Mouse (Mus musculus) heart, postnatal 0 days (tissue): ENCODE data around the gene Gpr108. TPM values are rescaled to one million over a fixed set of nuclear protein-coding genes. Genes with fewer than 3 reads are reported as not detected.

ENCODE experiments used
- ATAC-seq: fragments of 200-750 bp; cut with Nextera tagmentation; 2 replicates; pipeline ENCODE4 v1.8.0; 2017; ENCODE audit warnings: low read depth, moderate number of reproducible peaks, moderate library complexity; ENCODE audit not compliant: insufficient read depth
- DNase-seq: peaks from one replicate; pipeline ENCODE4 v3.0.0-alpha.2; 2016; ENCODE audit warnings: low spot score
- H3K27ac ChIP-seq: fragments of 300-500 bp; sonication (generic); 2 replicates; pipeline ENCODE4 v1.5.1; 2014; ENCODE audit warnings: low read depth, mild to moderate bottlenecking
- H3K27me3 ChIP-seq: fragments of 300-500 bp; sonication (generic); 2 replicates; pipeline ENCODE4 v1.6.1; 2014; ENCODE audit warnings: low read length, mixed read lengths; ENCODE audit not compliant: control insufficient read depth, insufficient read depth
- H3K36me3 ChIP-seq: fragments of 300-500 bp; sonication (generic); replicated peaks from 2 replicates; pipeline ENCODE4 v1.6.1; 2014; ENCODE audit warnings: low read length, mixed read lengths; ENCODE audit not compliant: control insufficient read depth, insufficient read depth
- H3K4me1 ChIP-seq: fragments of 300-500 bp; sonication (generic); 2 replicates; pipeline ENCODE4 v1.6.1; 2014; ENCODE audit warnings: antibody characterized with exemption; ENCODE audit not compliant: control insufficient read depth, insufficient read depth
- H3K4me2 ChIP-seq: fragments of 300-500 bp; sonication (generic); 2 replicates; pipeline ENCODE4 v1.6.1; 2014; ENCODE audit warnings: low read depth, mild to moderate bottlenecking, low read length, moderate library complexity
- H3K4me3 ChIP-seq: fragments of 300-500 bp; sonication (generic); 2 replicates; pipeline ENCODE4 v1.5.1; 2014; ENCODE audit warnings: low read depth, low read length
- H3K9ac ChIP-seq: fragments of 300-500 bp; sonication (generic); replicated peaks from 2 replicates; pipeline ENCODE4 v1.6.1; 2014; ENCODE audit warnings: low read depth, low read length, mixed read lengths
- H3K9me3 ChIP-seq: fragments of 300-500 bp; sonication (generic); replicated peaks from 2 replicates; pipeline ENCODE4 v1.6.1; 2016; ENCODE audit warnings: low read length; ENCODE audit not compliant: control insufficient read depth
- CTCF ChIP-seq: IDR thresholded peaks from 2 replicates; pipeline ENCODE4 v1.5.1; 2016; ENCODE audit warnings: antibody characterized with exemption, control low read depth, low read depth
- EP300 ChIP-seq: IDR thresholded peaks from 2 replicates; pipeline ENCODE4 v1.6.1; 2016; ENCODE audit warnings: antibody characterized with exemption, low read depth
- WGBS: fragments of 180-500 bp; shearing (Covaris S2); extraction: QIAGEN DNeasy Blood & Tissue Kit; methylation state at CpG from one replicate; pipeline ENCODE4 v1.1.7; 2014; 5-methylcytosine and 5-hydroxymethylcytosine counted together
- polyA plus RNA-seq: library from polyadenylated mRNA; unstranded; fragments of >200 nt; fragmentation: Nextera tagmentation; extraction: Ambion mirVana; gene quantifications from 2 replicates; pipeline ENCODE4 v1.2.1, GENCODE M21; 2015
- total RNA-seq: library from RNA; depleted of rRNA; stranded (reverse); fragments of >200 nt; gene quantifications from 2 replicates; pipeline ENCODE4 v1.2.3, GENCODE M21; 2014; ENCODE audit warnings: low replicate concordance

Gene Gpr108
- total and polyA plus RNA-seq, 2 experiments from 2014 or later, result 23.3 to 30.1 TPM

DNA sequence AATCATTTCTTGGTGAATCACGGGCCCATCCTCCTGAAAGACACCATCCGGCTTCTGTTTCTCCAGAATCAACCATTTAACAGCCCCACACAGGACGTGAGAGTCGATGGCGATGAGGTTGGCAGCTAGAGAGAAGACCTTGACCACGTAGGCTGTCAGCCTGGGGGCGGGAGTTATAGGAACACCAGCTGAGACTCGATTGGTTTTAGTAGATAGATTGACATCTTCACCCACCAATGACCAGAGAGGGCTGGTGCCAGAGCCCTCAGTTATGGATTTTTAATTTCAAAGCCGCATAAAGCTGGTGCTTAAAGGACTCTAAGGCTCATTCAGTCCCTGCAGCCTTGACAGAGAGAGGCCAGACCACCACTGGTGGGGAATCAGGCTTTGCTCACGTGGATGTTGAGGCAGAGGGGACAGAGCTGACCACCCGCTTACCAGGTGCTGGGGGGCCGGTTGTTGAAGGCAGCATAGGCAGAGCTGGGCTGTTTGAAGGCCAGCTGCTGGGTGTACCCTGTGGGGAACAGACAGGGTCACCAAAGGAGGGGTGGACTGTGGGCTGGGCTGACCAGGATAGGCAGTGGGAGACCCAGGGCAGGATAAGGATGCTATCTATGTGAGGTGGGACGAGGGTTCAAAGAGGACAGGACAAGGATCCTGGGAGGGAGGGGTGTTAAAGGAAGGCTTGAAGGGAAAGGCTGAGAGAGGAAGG, 33.4 kb downstream of the Gpr108 start:
- no peak overlapping the region for H3K9ac ChIP-seq
- no peaks in the 10 kb centered on the region for H3K4me1 ChIP-seq
- no peak overlapping the region for H3K4me2 ChIP-seq
- DNase-seq (no peak), ATAC-seq (no peak)
- H3K36me3 ChIP-seq, result no peaks in the 10 kb centered on the region
- no peaks in the 10 kb centered on the region for H3K9me3 ChIP-seq
- H3K4me3 ChIP-seq, result no peak overlapping the region
- 34% methylated on average over 13 of the region's 13 CpGs for WGBS
- 0 out of 2 replicates have a peak, but pooled peaks cover 3% of the 10 kb centered on the region for H3K27me3 ChIP-seq
- TF ChIP-seq CTCF, result no peak
- no peak for TF ChIP-seq EP300
- no peak overlapping the region for H3K27ac ChIP-seq

- WGBS, result 59% methylated on average over 9 of the region's 9 CpGs
- no peaks in the 10 kb centered on the region for H3K4me1 ChIP-seq
- no peaks in the 10 kb centered on the region for H3K9me3 ChIP-seq
- no peak overlapping the region for H3K27ac ChIP-seq
- H3K4me2 ChIP-seq, result no peak overlapping the region
- no peaks in the 10 kb centered on the region for H3K36me3 ChIP-seq
- no peak overlapping the region for H3K9ac ChIP-seq
- TF ChIP-seq EP300 (no peak), CTCF (no peak)
- no peaks in the 10 kb centered on the region for H3K27me3 ChIP-seq
- H3K4me3 ChIP-seq, result no peak overlapping the region
- ATAC-seq (no peak), DNase-seq (no peak)
These were observed 36.7 kb downstream of the Gpr108 start for GRCm38 (mm10) chr17:57211501-57211900.

DNA sequence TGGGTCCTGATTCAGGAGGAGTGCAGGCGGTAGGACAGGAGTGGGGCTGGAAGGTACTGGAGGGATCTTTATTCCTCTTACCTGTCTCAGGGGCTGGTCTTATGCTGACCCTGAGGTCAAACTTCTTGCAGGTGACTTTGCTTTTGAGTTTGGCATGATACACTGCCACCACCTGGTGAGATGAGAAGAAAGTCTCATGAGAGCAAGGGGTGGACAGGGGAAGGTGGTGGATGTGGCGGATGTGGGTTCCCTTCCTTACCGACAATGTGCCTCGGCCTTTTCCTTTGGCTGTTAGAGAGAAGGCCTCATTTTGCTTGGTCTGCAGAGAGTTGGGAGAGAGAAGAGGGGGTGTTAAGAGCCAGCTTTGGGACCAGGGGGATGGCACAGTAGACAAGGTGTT, 38.9 kb downstream of the Gpr108 start:
- H3K27ac ChIP-seq, result no peak overlapping the region
- no peaks in the 10 kb centered on the region for H3K4me1 ChIP-seq
- H3K36me3 ChIP-seq, result no peaks in the 10 kb centered on the region
- H3K4me2 ChIP-seq, result no peak overlapping the region
- 67% methylated on average over 4 of the region's 4 CpGs for WGBS
- H3K27me3 ChIP-seq, result no peaks in the 10 kb centered on the region
- no peak overlapping the region for H3K9ac ChIP-seq
- H3K4me3 ChIP-seq, result no peak overlapping the region
- no peaks in the 10 kb centered on the region for H3K9me3 ChIP-seq
- DNase-seq (no peak), ATAC-seq (no peak)
- TF ChIP-seq CTCF, result no peak
- no peak for TF ChIP-seq EP300

DNA sequence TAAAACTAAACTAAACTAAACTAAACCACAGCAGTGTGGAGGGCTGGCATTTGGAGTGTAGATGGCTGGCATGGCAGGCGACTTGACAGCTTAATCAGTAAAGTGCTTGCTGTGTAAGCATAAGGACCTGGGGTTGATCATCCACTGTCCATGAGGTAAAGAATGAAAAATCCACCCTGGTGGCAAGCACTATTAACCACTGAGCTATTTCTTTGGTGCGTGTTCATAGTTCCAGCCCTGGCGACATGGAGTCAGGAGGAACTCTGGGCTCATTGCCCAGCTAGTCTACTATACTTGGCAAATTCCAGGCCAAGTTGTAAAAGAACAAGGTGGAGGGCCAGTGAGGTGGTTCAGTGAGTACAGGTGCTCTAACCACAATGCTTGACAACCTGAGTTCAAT, 40.3 kb downstream of the Gpr108 start:
- TF ChIP-seq CTCF (no peak), EP300 (no peak)
- DNase-seq, result no peak
- Histone ChIP-seq H3K4me2 (no peak overlapping the region), H3K27ac (no peak overlapping the region), H3K4me1 (no peaks in the 10 kb centered on the region), H3K9ac (no peak overlapping the region), H3K36me3 (no peaks in the 10 kb centered on the region), H3K27me3 (no peaks in the 10 kb centered on the region), H3K4me3 (no peak overlapping the region), H3K9me3 (no peaks in the 10 kb centered on the region)
- no peak for ATAC-seq
- 48% methylated on average over 3 of the region's 3 CpGs for WGBS

GRCm38 (mm10) chr17:57201841-57202724, 46.2 kb downstream of the Gpr108 start:
- Histone ChIP-seq H3K4me2 (no peak overlapping the region), H3K9me3 (no peaks in the 10 kb centered on the region), H3K36me3 (no peaks in the 10 kb centered on the region), H3K9ac (no peak overlapping the region), H3K27me3 (no peaks in the 10 kb centered on the region), H3K27ac (no peak overlapping the region), H3K4me1 (no peaks in the 10 kb centered on the region), H3K4me3 (no peak overlapping the region)
- TF ChIP-seq CTCF, result no peak
- no peak for TF ChIP-seq EP300
- no peak for ATAC-seq
- no peak for DNase-seq
- WGBS, result 65% methylated on average over 10 of the region's 10 CpGs
